Mouse (Mus musculus): ENCODE results near the gene 4930469K13Rik. TPM values are rescaled to one million over a fixed set of nuclear protein-coding genes. Genes with fewer than 3 reads are reported as not detected.

4930469K13Rik gene
- polyA plus RNA-seq, 1 experiment from 2014 or later, result not detected

DNA sequence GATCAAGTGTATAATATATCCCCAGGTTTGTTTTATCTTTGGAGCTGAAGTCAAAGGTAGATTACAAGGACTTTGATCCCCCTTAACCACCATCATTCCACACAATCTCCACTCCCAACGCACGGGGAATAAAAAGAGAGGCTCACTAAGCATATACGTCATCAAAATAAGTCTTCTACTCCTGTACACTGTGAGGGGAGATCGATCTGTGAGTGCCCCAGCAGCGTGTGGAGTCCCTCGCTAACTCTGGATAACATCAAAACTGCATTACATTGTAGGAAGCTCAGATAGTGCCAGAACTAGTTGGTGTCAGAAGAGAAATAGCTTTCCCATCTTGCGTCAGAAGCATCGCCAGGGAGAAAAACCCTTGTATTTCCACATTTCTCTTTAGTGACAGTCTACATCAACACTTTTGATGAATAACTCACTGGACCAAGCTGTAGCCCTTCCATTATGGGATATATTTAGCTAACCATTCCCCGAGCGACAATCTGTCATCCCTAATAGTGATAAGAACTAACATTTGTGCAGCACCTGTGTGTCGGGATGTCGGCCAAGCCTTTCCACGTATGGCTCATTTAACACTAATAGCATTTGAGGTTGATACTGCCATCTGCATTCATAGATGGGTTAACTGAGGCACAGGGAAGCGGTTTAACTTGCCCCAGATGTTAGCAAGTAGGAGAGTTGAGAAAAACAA is 123.9 kb downstream of the 4930469K13Rik start:
- H3K27me3 ChIP-seq (replicated peaks; ENCODE audit: control insufficient read depth, insufficient read depth, low read length), result no peaks in the 10 kb centered on the region
- no peak overlapping the region for H3K9ac ChIP-seq (ENCODE audit: low read depth, low read length)
- ATAC-seq (replicated peaks; ENCODE audit: low FRiP score), result no peak
- no peaks in the 10 kb centered on the region for H3K36me3 ChIP-seq (ENCODE audit: control insufficient read depth, insufficient read depth, low read length)
- WGBS, result 72% methylated on average over 14 of the region's 14 CpGs
- DNase-seq (ENCODE audit: low spot score), result no peak
- H3K4me2 ChIP-seq, result no peak overlapping the region
- no peak overlapping the region for H3K27ac ChIP-seq (ENCODE audit: low read depth, low read length)
- H3K4me3 ChIP-seq (ENCODE audit: low read depth, low read length), result no peak overlapping the region
- H3K9me3 ChIP-seq (ENCODE audit: control insufficient read depth, low read length), result no peaks in the 10 kb centered on the region
- no peaks in the 10 kb centered on the region for H3K4me1 ChIP-seq (replicated peaks; ENCODE audit: control insufficient read depth, insufficient read depth, low read length)

DNA sequence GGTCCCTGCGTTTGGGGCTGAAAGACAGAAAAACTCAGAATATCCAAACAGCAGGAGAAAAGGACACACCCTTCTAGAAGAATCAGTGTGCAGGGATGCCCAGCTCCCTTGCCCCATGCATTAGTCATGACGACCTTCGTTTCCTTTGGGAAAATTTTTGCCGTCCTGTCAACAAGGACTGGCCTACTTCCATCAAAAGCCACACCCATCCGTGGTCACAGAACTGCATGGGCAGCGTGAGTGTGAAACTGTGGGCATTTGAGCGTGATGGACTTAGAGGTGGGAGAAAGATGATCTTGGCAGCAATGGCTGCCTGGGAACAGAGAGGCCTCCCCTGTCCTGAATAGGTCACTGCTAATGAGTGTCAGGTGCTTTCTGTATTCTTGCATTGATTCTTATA is 126.2 kb downstream of the 4930469K13Rik start:
- DNase-seq (ENCODE audit: low spot score) (no peak), ATAC-seq (replicated peaks; ENCODE audit: low FRiP score) (no peak)
- Histone ChIP-seq H3K4me3 (ENCODE audit: low read depth, low read length) (no peak overlapping the region), H3K4me2 (no peak overlapping the region), H3K36me3 (ENCODE audit: control insufficient read depth, insufficient read depth, low read length) (no peaks in the 10 kb centered on the region), H3K27ac (ENCODE audit: low read depth, low read length) (no peak overlapping the region), H3K9ac (ENCODE audit: low read depth, low read length) (no peak overlapping the region), H3K9me3 (ENCODE audit: control insufficient read depth, low read length) (no peaks in the 10 kb centered on the region), H3K27me3 (replicated peaks; ENCODE audit: control insufficient read depth, insufficient read depth, low read length) (peaks cover 2% of the 10 kb centered on the region; the same call in 1 of the 2 replicates), H3K4me1 (replicated peaks; ENCODE audit: control insufficient read depth, insufficient read depth, low read length) (no peaks in the 10 kb centered on the region)
- WGBS, result 82% methylated on average over 7 of the region's 7 CpGs

DNA sequence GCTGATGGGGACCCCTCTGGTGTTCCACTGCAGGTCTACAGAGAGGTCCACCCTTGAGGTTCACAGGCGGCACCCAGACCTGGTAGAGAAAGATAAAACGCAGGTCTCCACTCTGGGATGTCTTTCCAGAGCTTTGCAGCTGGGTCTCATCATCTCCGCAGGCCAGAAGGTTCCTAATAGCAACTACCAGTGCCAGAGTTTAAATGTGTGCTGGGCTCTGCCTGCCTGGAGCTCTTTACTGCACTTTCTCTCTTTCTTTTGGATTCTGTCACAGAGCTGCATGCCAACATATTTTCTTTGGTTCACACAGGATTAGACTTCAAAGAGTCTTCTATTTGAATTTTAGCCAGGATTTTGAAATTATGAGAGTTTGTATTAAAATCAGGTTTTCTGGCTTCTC is 129.2 kb downstream of the 4930469K13Rik start:
- 62% methylated on average over 3 of the region's 3 CpGs for WGBS
- Histone ChIP-seq H3K4me1 (replicated peaks; ENCODE audit: control insufficient read depth, insufficient read depth, low read length) (no peaks in the 10 kb centered on the region), H3K9ac (ENCODE audit: low read depth, low read length) (no peak overlapping the region), H3K4me3 (ENCODE audit: low read depth, low read length) (no peak overlapping the region), H3K27ac (ENCODE audit: low read depth, low read length) (no peak overlapping the region), H3K36me3 (ENCODE audit: control insufficient read depth, insufficient read depth, low read length) (no peaks in the 10 kb centered on the region), H3K9me3 (ENCODE audit: control insufficient read depth, low read length) (no peaks in the 10 kb centered on the region), H3K4me2 (no peak overlapping the region), H3K27me3 (replicated peaks; ENCODE audit: control insufficient read depth, insufficient read depth, low read length) (peaks cover 2% of the 10 kb centered on the region; the same call in 1 of the 2 replicates)
- ATAC-seq (replicated peaks; ENCODE audit: low FRiP score) (no peak), DNase-seq (ENCODE audit: low spot score) (no peak)

DNA sequence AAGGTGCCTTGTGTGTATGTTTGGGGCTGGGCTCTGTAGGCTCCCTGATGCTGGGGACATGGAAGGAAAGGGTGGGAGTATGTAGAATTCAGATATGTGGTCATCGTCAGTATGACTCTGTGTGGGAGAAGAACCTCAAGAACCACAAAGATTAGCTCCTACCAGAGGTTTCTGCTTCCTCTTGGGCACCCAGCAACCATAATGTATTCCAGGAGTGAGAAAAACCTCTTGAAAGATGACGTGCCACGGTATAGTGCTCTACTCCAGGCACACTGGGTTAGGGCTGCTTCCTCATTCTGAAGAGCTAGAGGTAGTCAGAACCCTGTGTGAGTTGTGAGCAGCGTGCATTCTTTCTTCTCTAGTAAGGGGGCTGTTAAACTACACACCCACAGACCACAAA is 130.6 kb downstream of the 4930469K13Rik start:
- no peak for DNase-seq (ENCODE audit: low spot score)
- no peak overlapping the region for H3K27ac ChIP-seq (ENCODE audit: low read depth, low read length)
- no peaks in the 10 kb centered on the region for H3K9me3 ChIP-seq (ENCODE audit: control insufficient read depth, low read length)
- ATAC-seq (replicated peaks; ENCODE audit: low FRiP score), result 0 out of 2 replicates have a peak, but pooled peaks have one; percentile 18
- 40% methylated on average over 4 of the region's 4 CpGs for WGBS
- peaks cover 2% of the 10 kb centered on the region; the same call in 1 of the 2 replicates for H3K27me3 ChIP-seq (replicated peaks; ENCODE audit: control insufficient read depth, insufficient read depth, low read length)
- no peak overlapping the region for H3K9ac ChIP-seq (ENCODE audit: low read depth, low read length)
- H3K4me2 ChIP-seq, result no peak overlapping the region
- H3K4me1 ChIP-seq (replicated peaks; ENCODE audit: control insufficient read depth, insufficient read depth, low read length), result peaks cover 3% of the 10 kb centered on the region; the same call in 1 of the 2 replicates
- no peak overlapping the region for H3K4me3 ChIP-seq (ENCODE audit: low read depth, low read length)
- H3K36me3 ChIP-seq (ENCODE audit: control insufficient read depth, insufficient read depth, low read length), result no peaks in the 10 kb centered on the region

DNA sequence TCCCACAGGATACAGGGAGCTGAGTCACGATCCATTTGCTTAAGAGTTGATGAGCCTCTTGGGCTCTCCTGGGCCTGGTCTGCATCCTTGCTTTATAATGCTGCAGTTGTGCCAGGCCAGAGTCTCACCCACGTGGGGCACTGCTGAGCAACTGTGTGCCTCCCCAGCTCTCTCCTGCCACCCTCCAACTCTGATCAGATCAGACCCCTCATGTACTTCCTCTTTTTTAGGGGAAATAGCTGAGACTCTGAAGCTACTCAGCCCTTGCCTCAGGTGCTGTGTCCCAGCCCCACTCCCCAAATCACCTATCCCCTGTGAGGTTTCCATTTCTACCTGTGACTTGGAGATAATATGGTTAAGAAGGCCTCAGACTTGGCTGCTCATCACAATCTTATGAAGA is 133.0 kb downstream of the 4930469K13Rik start:
- WGBS, result 48% methylated on average over 2 of the region's 2 CpGs
- no peak overlapping the region for H3K4me3 ChIP-seq (ENCODE audit: low read depth, low read length)
- no peak for DNase-seq (ENCODE audit: low spot score)
- peaks cover 3% of the 10 kb centered on the region; the same call in 1 of the 2 replicates for H3K4me1 ChIP-seq (replicated peaks; ENCODE audit: control insufficient read depth, insufficient read depth, low read length)
- H3K27ac ChIP-seq (ENCODE audit: low read depth, low read length), result no peak overlapping the region
- no peak overlapping the region for H3K9ac ChIP-seq (ENCODE audit: low read depth, low read length)
- no peak overlapping the region for H3K4me2 ChIP-seq
- H3K9me3 ChIP-seq (ENCODE audit: control insufficient read depth, low read length), result no peaks in the 10 kb centered on the region
- ATAC-seq (replicated peaks; ENCODE audit: low FRiP score), result no peak
- no peaks in the 10 kb centered on the region for H3K36me3 ChIP-seq (ENCODE audit: control insufficient read depth, insufficient read depth, low read length)
- H3K27me3 ChIP-seq (replicated peaks; ENCODE audit: control insufficient read depth, insufficient read depth, low read length), result peaks cover 2% of the 10 kb centered on the region; the same call in 1 of the 2 replicates

DNA sequence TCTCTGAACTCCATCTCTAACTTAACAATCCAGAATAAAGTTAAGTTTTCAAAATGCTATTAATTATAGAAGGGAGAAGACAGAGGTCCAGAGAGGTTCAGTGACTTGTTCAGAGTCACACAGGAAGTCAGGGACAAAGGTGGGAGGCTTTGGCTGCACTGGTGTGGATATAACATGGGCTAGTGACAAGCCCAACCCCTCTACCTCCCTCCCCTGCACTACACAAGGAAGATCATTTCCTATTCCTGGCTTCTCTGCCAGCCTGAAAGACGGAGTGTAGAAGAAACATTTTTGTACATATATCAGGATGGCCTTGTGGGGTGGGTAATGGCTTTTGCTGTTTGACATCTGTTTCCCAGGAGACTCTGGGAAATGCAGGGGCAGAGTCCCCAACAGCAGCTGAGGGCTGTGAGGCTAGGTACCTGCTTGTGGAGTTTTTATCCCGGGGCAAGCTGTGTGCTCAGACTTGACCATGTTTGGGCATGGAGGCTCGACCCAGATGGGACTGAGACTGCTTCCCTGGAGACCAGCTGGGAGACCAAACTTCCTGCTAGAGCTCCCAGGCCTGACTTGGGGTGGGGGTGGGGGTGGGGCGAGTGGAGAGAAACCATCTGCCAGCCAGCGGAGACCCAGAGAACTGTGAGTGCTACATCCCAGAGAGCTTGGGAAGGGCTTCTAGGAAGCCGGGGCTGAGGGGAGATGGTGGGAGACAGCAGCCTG is 135.5 kb downstream of the 4930469K13Rik start, which contains the start of gene Kcnmb1:
Kcnmb1 (plus strand) TSS at position 326 of the 720 bp plus-strand sequence.
- DNase-seq (ENCODE audit: low spot score) (no peak), ATAC-seq (replicated peaks; ENCODE audit: low FRiP score) (no peak)
- Histone ChIP-seq H3K36me3 (ENCODE audit: control insufficient read depth, insufficient read depth, low read length) (no peaks in the 10 kb centered on the region), H3K27ac (ENCODE audit: low read depth, low read length) (no peak within 1 kb of the TSS), H3K9ac (ENCODE audit: low read depth, low read length) (no peak within 1 kb of the TSS), H3K4me1 (replicated peaks; ENCODE audit: control insufficient read depth, insufficient read depth, low read length) (peaks cover 3% of the 10 kb centered on the region; the same call in 1 of the 2 replicates), H3K4me2 (no peak within 1 kb of the TSS), H3K4me3 (ENCODE audit: low read depth, low read length) (no peak within 1 kb of the TSS), H3K9me3 (ENCODE audit: control insufficient read depth, low read length) (no peaks in the 10 kb centered on the region), H3K27me3 (replicated peaks; ENCODE audit: control insufficient read depth, insufficient read depth, low read length) (no peaks in the 10 kb centered on the region)
- 32% methylated on average over 6 of the region's 6 CpGs for WGBS

DNA sequence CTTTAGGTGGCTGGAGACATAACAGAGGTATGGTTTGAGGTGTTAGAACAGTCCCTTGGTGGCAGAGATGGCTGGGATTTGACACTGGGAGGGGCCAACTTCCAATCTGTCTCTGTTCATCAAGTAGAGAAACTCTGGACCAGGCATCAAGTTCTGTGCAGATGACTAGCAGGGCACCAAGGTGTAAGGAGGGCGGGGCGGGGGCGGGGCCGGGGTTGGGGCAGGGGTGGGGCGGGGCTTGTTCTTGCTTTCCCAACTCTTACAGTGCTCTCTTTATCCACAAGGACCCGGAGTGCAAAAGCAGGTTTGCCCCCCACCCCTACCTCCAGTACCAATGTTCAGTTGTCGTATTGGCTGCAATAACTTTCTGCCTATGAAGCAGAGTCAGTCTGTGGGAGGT is 136.2 kb downstream of the 4930469K13Rik start:
- Histone ChIP-seq H3K4me3 (ENCODE audit: low read depth, low read length) (no peak overlapping the region), H3K4me1 (replicated peaks; ENCODE audit: control insufficient read depth, insufficient read depth, low read length) (peaks cover 3% of the 10 kb centered on the region; the same call in 1 of the 2 replicates), H3K9me3 (ENCODE audit: control insufficient read depth, low read length) (no peaks in the 10 kb centered on the region), H3K4me2 (no peak overlapping the region), H3K27ac (ENCODE audit: low read depth, low read length) (no peak overlapping the region), H3K36me3 (ENCODE audit: control insufficient read depth, insufficient read depth, low read length) (no peaks in the 10 kb centered on the region), H3K27me3 (replicated peaks; ENCODE audit: control insufficient read depth, insufficient read depth, low read length) (0 out of 2 replicates have a peak, but pooled peaks cover 2% of the 10 kb centered on the region), H3K9ac (ENCODE audit: low read depth, low read length) (no peak overlapping the region)
- DNase-seq (ENCODE audit: low spot score) (no peak), ATAC-seq (replicated peaks; ENCODE audit: low FRiP score) (no peak)
- WGBS, result 38% methylated on average over 7 of the region's 7 CpGs

DNA sequence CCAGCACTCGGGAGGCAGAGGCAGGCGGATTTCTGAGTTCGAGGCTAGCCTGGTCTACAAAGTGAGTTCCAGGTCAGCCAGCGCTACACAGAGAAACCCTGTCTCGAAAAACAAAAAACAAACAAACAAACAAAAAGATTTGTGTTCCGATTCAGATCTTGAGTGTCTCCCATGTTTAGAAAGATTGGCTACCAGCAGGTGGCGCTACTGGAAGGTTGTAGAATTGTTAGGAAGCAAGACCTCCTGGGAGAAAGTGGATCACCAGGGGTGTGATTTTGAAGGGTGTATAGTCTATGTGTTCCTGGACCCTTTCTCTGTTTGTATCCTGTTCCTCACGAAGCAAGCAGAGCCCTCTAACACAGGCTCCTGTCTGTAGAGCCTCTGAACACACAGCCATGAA is 139.6 kb downstream of the 4930469K13Rik start:
- Histone ChIP-seq H3K4me1 (replicated peaks; ENCODE audit: control insufficient read depth, insufficient read depth, low read length) (peaks cover 3% of the 10 kb centered on the region; the same call in 1 of the 2 replicates), H3K9ac (ENCODE audit: low read depth, low read length) (no peak overlapping the region), H3K9me3 (ENCODE audit: control insufficient read depth, low read length) (no peaks in the 10 kb centered on the region), H3K27ac (ENCODE audit: low read depth, low read length) (no peak overlapping the region), H3K4me2 (no peak overlapping the region), H3K36me3 (ENCODE audit: control insufficient read depth, insufficient read depth, low read length) (no peaks in the 10 kb centered on the region), H3K4me3 (ENCODE audit: low read depth, low read length) (no peak overlapping the region), H3K27me3 (replicated peaks; ENCODE audit: control insufficient read depth, insufficient read depth, low read length) (0 out of 2 replicates have a peak, but pooled peaks cover 2% of the 10 kb centered on the region)
- ATAC-seq (replicated peaks; ENCODE audit: low FRiP score) (no peak), DNase-seq (ENCODE audit: low spot score) (no peak)
- WGBS, result 70% methylated on average over 8 of the region's 8 CpGs

Measured in liver, embryonic 11.5 days (tissue).